9 mouse cellular contexts compared by ENCODE assay signal in the genomic region with DNA sequence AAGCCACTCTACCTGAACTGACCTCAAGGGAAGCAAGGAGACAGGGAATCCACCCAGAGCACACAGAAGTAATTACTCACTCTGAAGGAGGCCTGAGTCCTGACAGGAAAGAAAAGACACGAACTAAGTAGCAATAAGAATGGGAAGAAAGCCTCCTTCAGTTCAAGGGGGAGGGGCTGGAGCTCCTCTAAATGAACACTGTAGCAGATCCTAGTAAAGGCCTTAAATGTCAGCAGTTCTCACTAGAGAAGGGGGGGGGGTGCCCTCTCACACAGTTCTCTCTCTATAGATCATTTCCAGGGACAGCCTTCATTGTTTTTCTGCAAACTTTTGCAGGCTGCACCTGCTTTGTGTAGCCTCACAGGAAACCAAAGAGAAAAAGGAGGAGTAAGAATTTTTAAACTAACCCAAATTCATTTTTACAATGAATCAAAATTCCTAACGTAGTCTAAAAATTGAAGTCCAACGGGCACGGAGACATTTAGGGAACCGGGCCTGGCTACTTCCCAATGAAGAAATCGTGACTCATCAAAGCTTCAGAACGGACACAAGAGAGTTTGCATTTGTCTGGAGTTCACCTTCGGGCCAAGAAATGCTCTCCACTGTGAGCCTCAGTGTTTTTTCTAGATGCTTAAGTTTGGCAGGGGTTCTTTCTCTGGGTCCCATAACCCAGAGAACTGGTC. TPM values are rescaled to one million over a fixed set of nuclear protein-coding genes. Genes with fewer than 3 reads are reported as not detected.
DNase-seq lines count a peak whose midpoint lies in the region; ATAC-seq and TF ChIP-seq lines count a peak whose summit lies in the region.
"Had no signal": no experiment of that assay in that cellular context is flagged by ENCODE, and none has a peak within 500 bp of the region (broad histone marks: within the 10 kb centered on the region; RNA-seq: fewer than 3 reads in every experiment).

No protein-coding gene starts in this region.

- DNase-seq in right cerebral cortex, adult 2 months (ENCODE audit: low spot score in 2 of 2), result peak; percentile 21 to 24
- DNase-seq in right cerebral cortex, postnatal 4 days, result no peak
- no peak for DNase-seq in embryonic facial prominence, embryonic 14.5 days (ENCODE audit: low spot score)
- no peak for DNase-seq in hindbrain, postnatal 0 days (ENCODE audit: low spot score)
- DNase-seq in lung, postnatal 14 days, result peak; percentile 35
- no peak for DNase-seq in right cerebral cortex, adult 18-20 months
- DNase-seq in layer of hippocampus, adult 9-10 months (ENCODE audit: low spot score), result no peak
- DNase-seq in layer of hippocampus, postnatal 14 days (ENCODE audit: low spot score in 2 of 2), result no peak

- peaks cover 13% of the 10 kb centered on the region for H3K27me3 ChIP-seq in embryonic facial prominence, embryonic 14.5 days (replicated peaks; ENCODE audit: control insufficient read depth, insufficient read depth, low read length)
- peaks cover 11% of the 10 kb centered on the region for H3K27me3 ChIP-seq in hindbrain, postnatal 0 days (ENCODE audit: insufficient read depth, low read length)

- peaks cover 12% of the 10 kb centered on the region for H3K4me1 ChIP-seq in embryonic facial prominence, embryonic 14.5 days (ENCODE audit: control insufficient read depth, insufficient read depth, low read length)
- H3K4me1 ChIP-seq in hindbrain, postnatal 0 days (ENCODE audit: insufficient read depth, low read length), result peaks cover 12% of the 10 kb centered on the region; the same call in 1 of the 2 replicates

- WGBS in embryonic facial prominence, embryonic 14.5 days, result 25% methylated on average over 8 of the region's 8 CpGs
- WGBS in hindbrain, postnatal 0 days, result 17% methylated on average over 8 of the region's 8 CpGs

- TF ChIP-seq CTCF in hindbrain, postnatal 0 days (IDR thresholded peaks at IDR 0.05; ENCODE audit: low read depth), result 0 out of 2 replicates have a peak, but pooled peaks have one; percentile 10

- no peak overlapping the region for H3K27ac ChIP-seq in embryonic facial prominence, embryonic 14.5 days (replicated peaks; ENCODE audit: low read depth, low read length)
- H3K27ac ChIP-seq in hindbrain, postnatal 0 days, result no peak overlapping the region

- no peaks in the 10 kb centered on the region for H3K9me3 ChIP-seq in embryonic facial prominence, embryonic 14.5 days (ENCODE audit: control insufficient read depth, low read length)
- H3K9me3 ChIP-seq in hindbrain, postnatal 0 days (ENCODE audit: low read length), result no peaks in the 10 kb centered on the region
- H3K9me3 ChIP-seq: megakaryocyte, embryonic 14.5 days had no signal

- no peak for ATAC-seq in embryonic facial prominence, embryonic 14.5 days (ENCODE audit: low read depth)
- ATAC-seq in hindbrain, postnatal 0 days, result no peak

- no peaks in the 10 kb centered on the region for H3K36me3 ChIP-seq in embryonic facial prominence, embryonic 14.5 days (ENCODE audit: control insufficient read depth, insufficient read depth, low read length)
- H3K36me3 ChIP-seq in hindbrain, postnatal 0 days (ENCODE audit: insufficient read depth, low read length), result no peaks in the 10 kb centered on the region

- H3K9ac ChIP-seq in embryonic facial prominence, embryonic 14.5 days (ENCODE audit: low read depth, low read length), result no peak overlapping the region
- no peak overlapping the region for H3K9ac ChIP-seq in hindbrain, postnatal 0 days (replicated peaks; ENCODE audit: low read length)

- H3K4me3 ChIP-seq in embryonic facial prominence, embryonic 14.5 days (ENCODE audit: low read depth, low read length), result peak overlapping the region; percentile 72
- H3K4me3 ChIP-seq in hindbrain, postnatal 0 days (ENCODE audit: low read length), result peak overlapping the region; percentile 57

- peak overlapping the region; percentile 99 for H3K4me2 ChIP-seq in embryonic facial prominence, embryonic 14.5 days (ENCODE audit: low read depth, low read length)
- H3K4me2 ChIP-seq in hindbrain, postnatal 0 days (ENCODE audit: low read depth, low read length), result peak overlapping the region; percentile 92

RNA-seq across cellular contexts. Expression of gene Glis3, which starts 2.7 kb away (rescaled TPM):
- polyA plus RNA-seq in embryonic facial prominence, embryonic 14.5 days (2014; fragmentation: Nextera tagmentation; extraction: Ambion mirVana), result 3.8 and 6.0 TPM in 2 replicates
- 11.4 and 16.2 TPM in 2 replicates for total RNA-seq in hindbrain, postnatal 0 days (2014; rRNA removed)
- polyA plus RNA-seq in hindbrain, postnatal 0 days (2015; fragmentation: Nextera tagmentation; extraction: Ambion mirVana), result 1.6 and 1.8 TPM in 2 replicates
- 10 to 100 TPM in 1 of 2 experiments, 1 to 10 TPM in 1; 8.6 to 11.8 TPM for total RNA-seq in layer of hippocampus, postnatal 14 days (2021)

Comparison
In these comparisons a context has a peak if more than half of its experiments do, and no peak if none do; other contexts are left out.
1. DNase-seq: peak in right cerebral cortex, adult 2 months (2 of 2) and lung, postnatal 14 days (single experiment); none in right cerebral cortex, postnatal 4 days (single experiment), embryonic facial prominence, embryonic 14.5 days (single experiment), hindbrain, postnatal 0 days (single experiment), right cerebral cortex, adult 18-20 months (single experiment), layer of hippocampus, adult 9-10 months (single experiment) and layer of hippocampus, postnatal 14 days (0 of 2).